Mouse (Mus musculus) bone marrow, adult 2 months (tissue): Measurements from ENCODE around the gene Mrpl55. TPM values are rescaled to one million over a fixed set of nuclear protein-coding genes. Genes with fewer than 3 reads are reported as not detected.

Experiments used
- H3K27ac ChIP-seq: fragments of 200-500 bp; 2 replicates; pipeline ENCODE4 v1.5.1; 2012; ENCODE audit warnings: low read depth, mild to moderate bottlenecking, control low read depth, inconsistent platforms, low read length; ENCODE audit not compliant: control insufficient read depth, poor library complexity, insufficient read depth
- H3K4me1 ChIP-seq: fragments of 200-500 bp; 2 replicates; pipeline ENCODE4 v1.6.1; 2011; ENCODE audit warnings: low read length; ENCODE audit not compliant: control insufficient read depth, insufficient read depth
- H3K4me3 ChIP-seq: fragments of 200-500 bp; replicated peaks from 2 replicates; pipeline ENCODE3; 2011; ENCODE audit warnings: mild to moderate bottlenecking, low read depth, low read length, control low read depth; ENCODE audit not compliant: control insufficient read depth
- CTCF ChIP-seq: fragments of 200-500 bp; IDR thresholded peaks from 2 replicates; pipeline ENCODE4 v1.5.1; 2011; ENCODE audit warnings: low read length, control low read depth; ENCODE audit not compliant: control insufficient read depth, insufficient read depth
- POLR2A ChIP-seq: fragments of 200-500 bp; IDR thresholded peaks from 2 replicates; pipeline ENCODE4 v1.6.1; 2011; ENCODE audit warnings: low read depth, mild to moderate bottlenecking, control low read depth, low read length, borderline replicate concordance; ENCODE audit not compliant: control insufficient read depth
- WGBS: fragments of 180-500 bp; shearing (Covaris S2); methylation state at CpG from one replicate; pipeline ENCODE4 v1.1.7; 2018; 5-methylcytosine and 5-hydroxymethylcytosine counted together
- polyA plus RNA-seq: library from polyadenylated mRNA; stranded (reverse); fragments of >200 nt; gene quantifications from 2 replicates; pipeline ENCODE4 v1.2.4, GENCODE M21; 2011; ENCODE audit warnings: low replicate concordance; ENCODE audit not compliant: missing spikeins, insufficient read depth, insufficient read length

The Mrpl55 gene
- polyA plus RNA-seq, 1 experiment: 28.0 TPM

GRCm38 (mm10) chr11:59228122-59228953 lies 26.1 kb downstream of the Mrpl55 start, which contains the start of gene Arf1:
Arf1 (minus strand) TSS chr11:59228270.
- peaks cover 8% of the 10 kb centered on the region; the same call in 1 of the 2 replicates for H3K4me1 ChIP-seq
- 5% methylated on average over 59 of the region's 59 CpGs for WGBS
- peak within 1 kb of the TSS; percentile 85 for H3K4me3 ChIP-seq
- TF ChIP-seq POLR2A (peak; percentile 86), CTCF (no peak)
- peak within 1 kb of the TSS; percentile 99 for H3K27ac ChIP-seq

GRCm38 (mm10) chr11:59230144-59230760 lies 28.0 kb downstream of the Mrpl55 start:
- Histone ChIP-seq H3K4me1 (peaks cover 5% of the 10 kb centered on the region; the same call in 1 of the 2 replicates), H3K4me3 (no peak overlapping the region), H3K27ac (0 out of 2 replicates have a peak overlapping the region, but pooled peaks have one; percentile 43)
- TF ChIP-seq CTCF (peak; percentile 80), POLR2A (no peak)
- 11% methylated on average over 7 of the region's 7 CpGs for WGBS

- Histone ChIP-seq H3K4me1 (peaks cover 3% of the 10 kb centered on the region; the same call in 1 of the 2 replicates), H3K4me3 (no peak overlapping the region), H3K27ac (no peak overlapping the region)
- TF ChIP-seq POLR2A (no peak), CTCF (no peak)
- 86% methylated on average over 2 of the region's 2 CpGs for WGBS
These were observed 30.5 kb downstream of the Mrpl55 start for GRCm38 (mm10) chr11:59232797-59233196.

DNA sequence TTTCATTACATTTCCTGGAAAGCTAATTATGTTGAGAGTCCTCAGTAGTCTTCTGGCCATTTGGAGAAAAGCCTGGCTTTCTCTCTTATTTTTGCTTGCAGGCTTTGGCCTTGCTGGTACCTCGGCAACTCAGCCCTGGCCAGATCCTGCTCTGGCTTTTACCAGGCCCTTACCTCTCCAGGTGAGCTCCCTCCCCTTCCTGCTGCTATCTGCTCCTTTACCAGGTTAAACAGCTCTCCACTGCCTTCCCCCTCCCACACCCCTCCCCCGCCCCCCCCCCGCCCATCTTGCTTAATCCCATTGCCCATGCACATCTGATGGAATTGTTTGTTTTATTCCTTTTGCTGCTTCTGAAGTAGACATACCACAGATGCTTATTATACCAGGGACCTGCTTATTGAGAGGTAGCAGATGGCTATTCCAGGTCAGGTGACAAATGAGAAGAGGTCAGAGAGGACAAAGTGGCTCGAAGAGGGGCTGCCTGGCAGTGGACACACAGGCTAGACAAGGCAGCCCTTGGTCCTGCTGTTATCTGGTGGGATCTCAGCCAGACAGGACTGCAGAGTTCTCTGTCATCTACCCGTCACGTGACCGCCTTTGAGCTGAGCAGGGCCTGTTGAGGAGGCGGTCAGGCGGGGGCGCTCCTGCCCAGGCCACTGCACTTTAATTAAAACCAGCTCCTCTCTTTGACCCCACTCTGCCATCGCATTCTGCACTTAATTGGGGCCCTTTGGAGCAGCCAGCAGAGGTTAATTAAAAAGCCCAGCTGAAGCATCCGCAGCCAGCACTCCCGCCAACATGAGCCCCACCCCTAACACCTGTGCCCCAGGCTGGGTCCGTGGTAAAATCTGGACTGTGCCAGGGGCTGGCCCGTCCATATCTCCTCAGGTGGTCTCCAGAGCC lies 36.5 kb downstream of the Mrpl55 start:
- no peak overlapping the region for H3K4me3 ChIP-seq
- 13% methylated on average over 15 of the region's 15 CpGs for WGBS
- H3K4me1 ChIP-seq: no peaks in the 10 kb centered on the region
- no peak overlapping the region for H3K27ac ChIP-seq
- no peak for TF ChIP-seq POLR2A
- TF ChIP-seq CTCF: peak; percentile 51

GRCm38 (mm10) chr11:59239428-59239785 lies 37.1 kb downstream of the Mrpl55 start:
- WGBS: 70% methylated on average over 4 of the region's 4 CpGs
- Histone ChIP-seq H3K27ac (no peak overlapping the region), H3K4me3 (no peak overlapping the region), H3K4me1 (no peaks in the 10 kb centered on the region)
- TF ChIP-seq POLR2A (no peak), CTCF (no peak)

DNA sequence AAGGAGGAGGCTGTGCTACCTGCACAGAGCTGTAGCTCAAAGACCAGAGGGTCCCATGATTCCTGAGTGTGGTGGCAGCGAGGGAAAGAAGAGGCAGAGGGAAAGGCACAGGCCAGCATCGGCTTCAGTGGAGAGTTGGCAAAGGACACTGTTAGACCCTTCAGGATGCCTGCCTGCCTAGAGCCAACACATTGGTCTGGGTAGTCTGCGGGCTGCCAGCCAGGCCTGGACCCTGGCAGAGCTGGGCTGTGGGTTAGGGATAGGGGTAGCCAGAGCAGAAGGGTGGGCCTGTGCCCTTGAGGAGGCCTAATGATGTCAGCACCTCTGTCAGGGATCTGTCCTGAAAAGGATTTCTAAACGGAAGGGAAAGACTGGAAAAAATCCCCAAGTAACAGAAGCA lies 37.5 kb downstream of the Mrpl55 start:
- WGBS: 76% methylated on average over 4 of the region's 4 CpGs
- no peak overlapping the region for H3K4me3 ChIP-seq
- TF ChIP-seq POLR2A (no peak), CTCF (no peak)
- H3K4me1 ChIP-seq: no peaks in the 10 kb centered on the region
- no peak overlapping the region for H3K27ac ChIP-seq

DNA sequence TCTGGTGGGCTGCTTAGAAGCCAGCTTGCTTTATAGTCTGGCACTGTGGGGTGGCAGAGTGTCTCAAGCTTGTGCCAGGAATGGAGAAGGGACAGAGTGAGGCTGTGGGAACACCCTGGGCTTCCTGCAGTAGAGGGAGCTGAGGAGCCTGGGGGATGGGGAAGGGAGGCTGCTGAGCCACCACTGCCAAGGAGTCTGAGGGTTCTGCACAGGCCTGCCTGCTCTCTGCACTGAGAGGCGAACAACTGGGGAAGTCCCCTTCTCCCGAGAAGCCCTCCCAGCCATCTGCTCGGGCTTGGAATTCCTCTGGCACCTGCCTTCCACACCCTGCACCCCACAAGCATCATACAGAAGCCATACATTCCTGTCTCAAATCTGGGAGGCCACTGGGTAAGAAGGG lies 39.6 kb downstream of the Mrpl55 start:
- Histone ChIP-seq H3K4me1 (no peaks in the 10 kb centered on the region), H3K27ac (no peak overlapping the region), H3K4me3 (no peak overlapping the region)
- no peak for TF ChIP-seq POLR2A
- no peak for TF ChIP-seq CTCF
- 36% methylated on average over 3 of the region's 3 CpGs for WGBS
